Mouse (Mus musculus): ENCODE measurements around the gene Cdon.
"Not testable (repeated sequence)": the region's sequence is repeated elsewhere in the genome, so short reads cannot be mapped to it uniquely, and the experiment has no call there.

The Cdon gene

GRCm38 (mm10) chr9:35420805-35421719, at the start of gene Cdon:
Cdon (plus strand) TSS chr9:35421128.
- peak; percentile 92 for DNase-seq (ENCODE audit: low read depth, low spot score)

- DNase-seq (ENCODE audit: low read depth, low spot score) = no peak
Measured at GRCm38 (mm10) chr9:35372324-35373101, 48.4 kb upstream of the Cdon start.

- no peak for DNase-seq (ENCODE audit: low read depth, low spot score)
Measured at GRCm38 (mm10) chr9:35377916-35378315, 43.0 kb upstream of the Cdon start.

GRCm38 (mm10) chr9:35378991-35379390, 41.9 kb upstream of the Cdon start:
- no peak for DNase-seq (ENCODE audit: low read depth, low spot score)

GRCm38 (mm10) chr9:35399896-35400295, 21.0 kb upstream of the Cdon start:
- no peak for DNase-seq (ENCODE audit: low read depth, low spot score)

GRCm38 (mm10) chr9:35400398-35400797, 20.5 kb upstream of the Cdon start:
- no peak for DNase-seq (ENCODE audit: low read depth, low spot score)

- no peak for DNase-seq (ENCODE audit: low read depth, low spot score)
Measured at GRCm38 (mm10) chr9:35400831-35401230, 20.1 kb upstream of the Cdon start.

GRCm38 (mm10) chr9:35402584-35402991, 18.3 kb upstream of the Cdon start:
- no peak for DNase-seq (ENCODE audit: low read depth, low spot score)

GRCm38 (mm10) chr9:35403490-35403889, 17.4 kb upstream of the Cdon start:
- DNase-seq (ENCODE audit: low read depth, low spot score) = no peak

GRCm38 (mm10) chr9:35405038-35405905, 15.7 kb upstream of the Cdon start:
- DNase-seq (ENCODE audit: low read depth, low spot score) = no peak

GRCm38 (mm10) chr9:35411225-35411965, 9.5 kb upstream of the Cdon start:
- no peak for DNase-seq (ENCODE audit: low read depth, low spot score)

GRCm38 (mm10) chr9:35411975-35412374, 9.0 kb upstream of the Cdon start:
- no peak for DNase-seq (ENCODE audit: low read depth, low spot score)

- DNase-seq (ENCODE audit: low read depth, low spot score) = no peak
Measured at GRCm38 (mm10) chr9:35421730-35422235, 855 bp downstream of the Cdon start.

- DNase-seq (ENCODE audit: low read depth, low spot score) = no peak
Measured at GRCm38 (mm10) chr9:35422405-35422941, 1.5 kb downstream of the Cdon start.

- DNase-seq (ENCODE audit: low read depth, low spot score) = no peak
Measured at GRCm38 (mm10) chr9:35423265-35423664, 2.3 kb downstream of the Cdon start.

- no peak for DNase-seq (ENCODE audit: low read depth, low spot score)
Measured at GRCm38 (mm10) chr9:35424671-35425070, 3.7 kb downstream of the Cdon start.

- no peak for DNase-seq (ENCODE audit: low read depth, low spot score)
Measured at GRCm38 (mm10) chr9:35430476-35430875, 9.5 kb downstream of the Cdon start.

GRCm38 (mm10) chr9:35431396-35431795, 10.5 kb downstream of the Cdon start:
- no peak for DNase-seq (ENCODE audit: low read depth, low spot score)

GRCm38 (mm10) chr9:35432717-35433297, 11.9 kb downstream of the Cdon start:
- not testable (repeated sequence) for DNase-seq (ENCODE audit: low read depth, low spot score)

- no peak for DNase-seq (ENCODE audit: low read depth, low spot score)
Measured at GRCm38 (mm10) chr9:35434340-35434739, 13.4 kb downstream of the Cdon start.

Measured in retina, adult 2 months (tissue).